Comparison of ENCODE assay signal across 12 mouse cellular contexts in the genomic region with DNA sequence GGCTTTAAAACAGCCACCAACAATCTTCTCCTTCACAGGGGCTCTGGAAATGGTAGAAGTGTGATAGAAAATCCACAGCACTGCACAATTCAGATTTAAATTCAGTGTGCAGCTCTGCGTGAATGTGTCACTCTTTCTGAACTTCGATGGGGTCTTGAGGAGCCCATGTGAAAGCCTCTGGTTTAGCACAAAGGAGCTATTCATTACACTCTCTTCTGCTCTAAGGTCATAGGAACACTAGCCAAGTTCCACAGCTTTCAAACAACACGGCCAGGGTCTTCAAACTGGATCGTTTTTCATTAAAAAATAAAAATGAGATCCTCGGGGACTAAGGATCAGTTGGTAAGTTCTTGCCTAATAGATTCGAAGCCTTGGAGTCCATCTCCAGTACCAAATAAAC. TPM values are rescaled to one million over a fixed set of nuclear protein-coding genes. Genes with fewer than 3 reads are reported as not detected.
DNase-seq lines count a peak whose midpoint lies in the region; ATAC-seq and TF ChIP-seq lines count a peak whose summit lies in the region.
"Had no signal": no experiment of that assay in that cellular context is flagged by ENCODE, and none has a peak within 500 bp of the region (broad histone marks: within the 10 kb centered on the region; RNA-seq: fewer than 3 reads in every experiment).

No protein-coding gene starts in this region.

- H3K4me1 ChIP-seq in embryonic facial prominence, embryonic 12.5 days, result peaks cover 20% of the 10 kb centered on the region
- H3K4me1 ChIP-seq in embryonic facial prominence, embryonic 10.5 days, result peaks cover 40% of the 10 kb centered on the region
- H3K4me1 ChIP-seq in lung, embryonic 16.5 days (replicated peaks; ENCODE audit: control insufficient read depth, insufficient read depth, low read length), result peaks cover 33% of the 10 kb centered on the region
- H3K4me1 ChIP-seq in lung, adult 2 months (ENCODE audit: control insufficient read depth, insufficient read depth, low read length), result peaks cover 9% of the 10 kb centered on the region
- 0 out of 2 replicates have a peak, but pooled peaks cover 6% of the 10 kb centered on the region for H3K4me1 ChIP-seq in hindbrain, postnatal 0 days (ENCODE audit: insufficient read depth, low read length)
- H3K4me1 ChIP-seq in midbrain, postnatal 0 days (ENCODE audit: insufficient read depth, low read length), result no peaks in the 10 kb centered on the region

- no peak overlapping the region for H3K4me3 ChIP-seq in embryonic facial prominence, embryonic 12.5 days
- no peak overlapping the region for H3K4me3 ChIP-seq in embryonic facial prominence, embryonic 10.5 days
- no peak overlapping the region for H3K4me3 ChIP-seq in lung, embryonic 16.5 days (ENCODE audit: low read length)
- H3K4me3 ChIP-seq in lung, adult 2 months (replicated peaks; ENCODE audit: extremely low read depth, low read depth, low read length), result no peak overlapping the region
- H3K4me3 ChIP-seq in hindbrain, postnatal 0 days (ENCODE audit: low read length), result no peak overlapping the region
- H3K4me3 ChIP-seq in midbrain, postnatal 0 days (ENCODE audit: low read depth, low read length), result no peak overlapping the region

- no peak for TF ChIP-seq POLR2A in lung, adult 2 months (IDR thresholded peaks at IDR 0.05; ENCODE audit: borderline replicate concordance, extremely low read depth, low read depth, low read length)

- DNase-seq in embryonic facial prominence, embryonic 10.5 days (ENCODE audit: low spot score), result no peak
- DNase-seq in lung, adult 2 months, result no peak
- peak; percentile 55 for DNase-seq in hindbrain, postnatal 0 days (ENCODE audit: low spot score)
- DNase-seq in midbrain, postnatal 0 days (ENCODE audit: low spot score), result peak; percentile 58
- no peak for DNase-seq in frontal cortex, postnatal 25 days (ENCODE audit: low spot score in 2 of 2)
- DNase-seq in left cerebral cortex, adult 18-20 months (ENCODE audit: low spot score in 2 of 2), result no peak

- H3K27me3 ChIP-seq in embryonic facial prominence, embryonic 12.5 days, result no peaks in the 10 kb centered on the region
- H3K27me3 ChIP-seq in embryonic facial prominence, embryonic 10.5 days (replicated peaks; ENCODE audit: low read depth, poor library complexity, severe bottlenecking), result peaks cover 15% of the 10 kb centered on the region
- no peaks in the 10 kb centered on the region for H3K27me3 ChIP-seq in lung, embryonic 16.5 days (ENCODE audit: control insufficient read depth, insufficient read depth, low read depth, low read length)
- H3K27me3 ChIP-seq in hindbrain, postnatal 0 days (ENCODE audit: insufficient read depth, low read length), result no peaks in the 10 kb centered on the region
- no peaks in the 10 kb centered on the region for H3K27me3 ChIP-seq in midbrain, postnatal 0 days (ENCODE audit: insufficient read depth, low read length)

- no peak for TF ChIP-seq CTCF in lung, adult 2 months (IDR thresholded peaks at IDR 0.05; ENCODE audit: insufficient read depth, low read length)
- no peak for TF ChIP-seq CTCF in hindbrain, postnatal 0 days (IDR thresholded peaks at IDR 0.05; ENCODE audit: low read depth)
- TF ChIP-seq CTCF in midbrain, postnatal 0 days (IDR thresholded peaks at IDR 0.05), result no peak

- ATAC-seq in embryonic facial prominence, embryonic 12.5 days (ENCODE audit: insufficient number of reproducible peaks, insufficient read depth, low FRiP score, low TSS enrichment), result no peak
- no peak for ATAC-seq in lung, embryonic 16.5 days (ENCODE audit: low read depth)
- ATAC-seq in hindbrain, postnatal 0 days, result no peak
- no peak for ATAC-seq in midbrain, postnatal 0 days (ENCODE audit: low FRiP score)

- no peak overlapping the region for H3K4me2 ChIP-seq in embryonic facial prominence, embryonic 12.5 days (replicated peaks)
- peak overlapping the region; percentile 4 for H3K4me2 ChIP-seq in lung, embryonic 16.5 days (ENCODE audit: low read depth, low read length)
- 0 out of 2 replicates have a peak overlapping the region, but pooled peaks have one; percentile 5 for H3K4me2 ChIP-seq in hindbrain, postnatal 0 days (ENCODE audit: low read depth, low read length)
- H3K4me2 ChIP-seq in midbrain, postnatal 0 days (ENCODE audit: low read depth, low read length, poor library complexity, severe bottlenecking), result no peak overlapping the region

- no peaks in the 10 kb centered on the region for H3K9me3 ChIP-seq in embryonic facial prominence, embryonic 12.5 days
- H3K9me3 ChIP-seq in embryonic facial prominence, embryonic 10.5 days, result no peaks in the 10 kb centered on the region
- no peaks in the 10 kb centered on the region for H3K9me3 ChIP-seq in lung, embryonic 16.5 days (ENCODE audit: control insufficient read depth, low read length)
- H3K9me3 ChIP-seq in hindbrain, postnatal 0 days (ENCODE audit: low read length), result no peaks in the 10 kb centered on the region
- no peaks in the 10 kb centered on the region for H3K9me3 ChIP-seq in midbrain, postnatal 0 days (ENCODE audit: low read length)

- peaks cover 16% of the 10 kb centered on the region; the same call in 1 of the 2 replicates for H3K36me3 ChIP-seq in embryonic facial prominence, embryonic 12.5 days
- H3K36me3 ChIP-seq in embryonic facial prominence, embryonic 10.5 days (replicated peaks), result peaks cover 21% of the 10 kb centered on the region
- peaks cover 11% of the 10 kb centered on the region; the same call in 1 of the 2 replicates for H3K36me3 ChIP-seq in lung, embryonic 16.5 days (ENCODE audit: control insufficient read depth, insufficient read depth, low read length)
- H3K36me3 ChIP-seq in hindbrain, postnatal 0 days (ENCODE audit: insufficient read depth, low read length), result no peaks in the 10 kb centered on the region
- H3K36me3 ChIP-seq in midbrain, postnatal 0 days (ENCODE audit: insufficient read depth, low read length), result 0 out of 2 replicates have a peak, but pooled peaks cover 2% of the 10 kb centered on the region

- peak overlapping the region; percentile 65; the same call in 1 of the 2 replicates for H3K27ac ChIP-seq in embryonic facial prominence, embryonic 12.5 days
- H3K27ac ChIP-seq in embryonic facial prominence, embryonic 10.5 days (replicated peaks), result no peak overlapping the region
- H3K27ac ChIP-seq in lung, embryonic 16.5 days (ENCODE audit: low read length), result peak overlapping the region; percentile 27; the same call in 1 of the 2 replicates
- peak overlapping the region; percentile 59 for H3K27ac ChIP-seq in hindbrain, postnatal 0 days
- H3K27ac ChIP-seq in midbrain, postnatal 0 days (ENCODE audit: low read depth, low read length), result 0 out of 2 replicates have a peak overlapping the region, but pooled peaks have one; percentile 26

- 32% methylated on average over 6 of the region's 6 CpGs for WGBS in embryonic facial prominence, embryonic 12.5 days
- 46% methylated on average over 6 of the region's 6 CpGs for WGBS in embryonic facial prominence, embryonic 10.5 days
- WGBS in lung, embryonic 16.5 days, result 46% methylated on average over 6 of the region's 6 CpGs
- WGBS in lung, adult 2 months, result 56% methylated on average over 6 of the region's 6 CpGs
- WGBS in hindbrain, postnatal 0 days, result 23% methylated on average over 6 of the region's 6 CpGs
- WGBS in midbrain, postnatal 0 days, result 28% methylated on average over 6 of the region's 6 CpGs

- no peak overlapping the region for H3K9ac ChIP-seq in embryonic facial prominence, embryonic 12.5 days
- H3K9ac ChIP-seq in lung, embryonic 16.5 days (ENCODE audit: low read length), result no peak overlapping the region
- H3K9ac ChIP-seq in hindbrain, postnatal 0 days (replicated peaks; ENCODE audit: low read length), result no peak overlapping the region
- no peak overlapping the region for H3K9ac ChIP-seq in midbrain, postnatal 0 days (replicated peaks; ENCODE audit: low read length, poor library complexity, severe bottlenecking)

RNA-seq across cellular contexts. Expression of a gene that starts 3.0 kb away (rescaled TPM):
- polyA plus RNA-seq in embryonic facial prominence, embryonic 12.5 days (2016; fragmentation: Nextera tagmentation; extraction: Ambion mirVana), result 157 and 159 TPM in 2 replicates
- 121 and 127 TPM in 2 replicates for polyA plus RNA-seq in embryonic facial prominence, embryonic 10.5 days (2016; fragmentation: Nextera tagmentation; extraction: Ambion mirVana)
- 286 and 290 TPM in 2 replicates for polyA plus RNA-seq in lung, embryonic 16.5 days (2015; fragmentation: Nextera tagmentation; extraction: Ambion mirVana)
- polyA plus RNA-seq in lung, adult 2 months (2012; rRNA removed), result 126 and 152 TPM in 2 replicates
- 99.1 and 101 TPM in 2 replicates for total RNA-seq in hindbrain, postnatal 0 days (2014; rRNA removed)
- 123 and 129 TPM in 2 replicates for polyA plus RNA-seq in hindbrain, postnatal 0 days (2015; fragmentation: Nextera tagmentation; extraction: Ambion mirVana)
- 97.4 and 103 TPM in 2 replicates for total RNA-seq in midbrain, postnatal 0 days (2014; rRNA removed)
- 103 and 106 TPM in 2 replicates for polyA plus RNA-seq in midbrain, postnatal 0 days (2015; fragmentation: Nextera tagmentation; extraction: Ambion mirVana)
- total RNA-seq in left cerebral cortex, adult 18-20 months (2021), result 10 to 100 TPM; 94.9 to 95.0 TPM

RNA-seq across cellular contexts. Expression of a gene that starts 26.2 kb away (rescaled TPM):
- 0.06 and 0.15 TPM in 2 replicates for polyA plus RNA-seq in embryonic facial prominence, embryonic 12.5 days (2016; fragmentation: Nextera tagmentation; extraction: Ambion mirVana)
- polyA plus RNA-seq in embryonic facial prominence, embryonic 10.5 days (2016; fragmentation: Nextera tagmentation; extraction: Ambion mirVana), result 0.15 and 0.19 TPM in 2 replicates
- polyA plus RNA-seq in lung, embryonic 16.5 days (2015; fragmentation: Nextera tagmentation; extraction: Ambion mirVana), result not detected in 2 replicates
- polyA plus RNA-seq in lung, adult 2 months (2012; rRNA removed), result not detected in 2 replicates
- total RNA-seq in hindbrain, postnatal 0 days (2014; rRNA removed), result 0.90 TPM in 1 of 2 replicates, not detected in the other
- polyA plus RNA-seq in hindbrain, postnatal 0 days (2015; fragmentation: Nextera tagmentation; extraction: Ambion mirVana), result 0.08 and 0.13 TPM in 2 replicates
- total RNA-seq in midbrain, postnatal 0 days (2014; rRNA removed), result 0.60 and 0.80 TPM in 2 replicates
- 0.10 and 0.37 TPM in 2 replicates for polyA plus RNA-seq in midbrain, postnatal 0 days (2015; fragmentation: Nextera tagmentation; extraction: Ambion mirVana)
- under 1 TPM in 1 of 2 experiments, not detected in 1; 0.14 TPM for total RNA-seq in left cerebral cortex, adult 18-20 months (2021)
- total RNA-seq: hematopoietic stem cell, adult 5-6 weeks; layer of hippocampus, postnatal 14 days; megakaryocyte-erythroid progenitor cell, adult 5-6 weeks had no signal
- polyA plus RNA-seq: stomach, embryonic 14.5 days had no signal

RNA-seq across cellular contexts. Expression of a gene that starts 37.2 kb away (rescaled TPM):
- polyA plus RNA-seq in embryonic facial prominence, embryonic 12.5 days (2016; fragmentation: Nextera tagmentation; extraction: Ambion mirVana), result 16.2 and 17.8 TPM in 2 replicates
- 15.5 TPM in 2 replicates for polyA plus RNA-seq in embryonic facial prominence, embryonic 10.5 days (2016; fragmentation: Nextera tagmentation; extraction: Ambion mirVana)
- polyA plus RNA-seq in lung, embryonic 16.5 days (2015; fragmentation: Nextera tagmentation; extraction: Ambion mirVana), result 15.9 and 18.8 TPM in 2 replicates
- 12.4 and 17.1 TPM in 2 replicates for polyA plus RNA-seq in lung, adult 2 months (2012; rRNA removed)
- total RNA-seq in hindbrain, postnatal 0 days (2014; rRNA removed), result 42.5 and 55.6 TPM in 2 replicates
- polyA plus RNA-seq in hindbrain, postnatal 0 days (2015; fragmentation: Nextera tagmentation; extraction: Ambion mirVana), result 53.3 and 56.7 TPM in 2 replicates
- 36.2 and 49.8 TPM in 2 replicates for total RNA-seq in midbrain, postnatal 0 days (2014; rRNA removed)
- polyA plus RNA-seq in midbrain, postnatal 0 days (2015; fragmentation: Nextera tagmentation; extraction: Ambion mirVana), result 59.2 and 65.1 TPM in 2 replicates
- total RNA-seq in left cerebral cortex, adult 18-20 months (2021), result 10 to 100 TPM; 15.0 to 16.4 TPM

Comparison
In these comparisons a context has a peak if more than half of its experiments do, and no peak if none do; other contexts are left out.
1. H3K4me2 ChIP-seq: peak in lung, embryonic 16.5 days (single experiment) and hindbrain, postnatal 0 days (single experiment); none in embryonic facial prominence, embryonic 12.5 days (single experiment) and midbrain, postnatal 0 days (single experiment).
2. DNase-seq: peak in hindbrain, postnatal 0 days (single experiment) and midbrain, postnatal 0 days (single experiment); none in embryonic facial prominence, embryonic 10.5 days (single experiment), lung, adult 2 months (single experiment), frontal cortex, postnatal 25 days (0 of 2) and left cerebral cortex, adult 18-20 months (0 of 2).